Mouse (Mus musculus): ENCODE measurements around the gene Cpt1a.

GRCm38 (mm10) chr19:3431066-3431465 lies 108.9 kb downstream of the Cpt1a start:
- TF ChIP-seq POLR2A (IDR thresholded peaks at IDR 0.05; ENCODE audit: extremely low read depth, insufficient read depth, low read length) (no peak), CTCF (IDR thresholded peaks at IDR 0.05; ENCODE audit: low read depth, low read length) (no peak)
